Mouse (Mus musculus) testis, adult 2 months (tissue): ENCODE data around the gene Pigf.

Experiments
- CTCF ChIP-seq: fragments of 200-500 bp; IDR thresholded peaks from 2 replicates; pipeline ENCODE4 v1.5.1; 2012; ENCODE audit warnings: low read depth, mild to moderate bottlenecking, inconsistent platforms, low read length, moderate library complexity; ENCODE audit not compliant: control insufficient read depth, insufficient read depth, insufficient replicate concordance
- POLR2A ChIP-seq: fragments of 200-500 bp; IDR thresholded peaks from 2 replicates; pipeline ENCODE4 v1.6.1; 2012; ENCODE audit warnings: low read depth, mild to moderate bottlenecking, inconsistent platforms, low read length, moderate library complexity; ENCODE audit not compliant: control insufficient read depth

DNA sequence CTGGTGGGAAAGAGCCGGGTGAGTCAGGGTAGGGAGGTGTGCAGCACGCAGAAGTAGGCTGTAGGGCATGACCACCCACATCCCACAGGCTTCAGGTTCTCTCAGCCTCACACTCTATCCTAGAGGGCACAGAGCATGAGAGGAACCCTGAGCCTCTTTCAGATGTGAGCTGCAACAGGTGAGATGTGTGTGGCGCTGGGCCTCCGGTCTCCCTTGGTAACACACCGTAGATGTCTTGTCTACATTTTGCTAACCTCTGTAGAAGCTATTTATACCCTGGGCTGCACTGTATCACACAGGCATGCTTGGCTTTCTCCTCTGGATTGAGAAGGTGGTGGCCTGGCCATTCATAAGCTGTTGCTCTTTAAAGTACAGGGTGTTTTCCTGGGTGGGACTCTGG, 56.6 kb downstream of the Pigf start:
- TF ChIP-seq CTCF (no peak), POLR2A (no peak)
